Mouse (Mus musculus) limb, embryonic 10.5 days (tissue): Measurements from ENCODE around the gene Sik3. TPM values are rescaled to one million over a fixed set of nuclear protein-coding genes. Genes with fewer than 3 reads are reported as not detected.

ENCODE experiments used
- DNase-seq: peaks from one replicate; pipeline ENCODE4 v3.0.0-alpha.2; 2017; ENCODE audit warnings: low spot score
- H3K27ac ChIP-seq: fragments of 300-500 bp; sonication (generic); 2 replicates; pipeline ENCODE4 v1.5.1; 2016; ENCODE audit warnings: mild to moderate bottlenecking
- H3K27me3 ChIP-seq: fragments of 300-500 bp; sonication (generic); 2 replicates; pipeline ENCODE4 v1.6.1; 2016; ENCODE audit warnings: low read depth, mild to moderate bottlenecking; ENCODE audit not compliant: poor library complexity, severe bottlenecking
- H3K36me3 ChIP-seq: fragments of 300-500 bp; sonication (generic); 2 replicates; pipeline ENCODE4 v1.6.1; 2016; ENCODE audit warnings: mild to moderate bottlenecking, moderate library complexity
- H3K4me1 ChIP-seq: fragments of 300-500 bp; sonication (generic); 2 replicates; pipeline ENCODE4 v1.6.1; 2016
- H3K4me3 ChIP-seq: fragments of 300-500 bp; sonication (generic); 2 replicates; pipeline ENCODE4 v1.5.1; 2016; ENCODE audit warnings: mild to moderate bottlenecking, moderate library complexity
- H3K9me3 ChIP-seq: fragments of 300-500 bp; sonication (generic); replicated peaks from 2 replicates; pipeline ENCODE4 v1.6.1; 2016; ENCODE audit warnings: mild to moderate bottlenecking
- WGBS: fragments of 180-500 bp; shearing (Covaris S2); methylation state at CpG from one replicate; pipeline ENCODE4 v1.1.7; 2016; 5-methylcytosine and 5-hydroxymethylcytosine counted together
- polyA plus RNA-seq: library from polyadenylated mRNA; unstranded; fragments of >200 nt; fragmentation: Nextera tagmentation; extraction: Ambion mirVana; gene quantifications from 2 replicates; pipeline ENCODE4 v1.2.1, GENCODE M21; 2016

The Sik3 gene
- polyA plus RNA-seq, 1 experiment from 2014 or later, result 10.6 TPM

DNA sequence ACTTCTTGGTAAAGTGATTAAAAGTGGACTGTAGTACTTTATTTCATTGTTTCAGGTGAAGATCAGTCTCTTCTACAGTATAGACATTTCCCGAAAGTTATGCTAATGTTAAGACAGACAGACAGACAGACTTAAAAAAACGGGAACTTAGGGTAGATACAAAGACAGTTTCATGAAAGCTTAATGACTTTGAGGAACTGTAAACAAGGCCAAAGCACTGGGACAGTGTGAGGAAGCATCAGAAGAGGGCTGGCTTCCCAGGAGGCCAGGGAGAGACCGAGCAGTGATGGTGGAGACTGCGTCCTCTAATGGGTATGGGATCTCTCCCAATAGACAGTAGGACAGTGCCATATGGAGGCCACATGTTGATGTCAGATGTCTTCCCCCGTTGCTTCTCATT lies 86.5 kb downstream of the Sik3 start:
- H3K4me1 ChIP-seq, result peaks cover 17% of the 10 kb centered on the region
- H3K27ac ChIP-seq, result no peak overlapping the region
- peaks cover 2% of the 10 kb centered on the region; the same call in 1 of the 2 replicates for H3K36me3 ChIP-seq
- H3K27me3 ChIP-seq, result no peaks in the 10 kb centered on the region
- WGBS, result 73% methylated on average over 5 of the region's 5 CpGs
- DNase-seq, result no peak
- H3K9me3 ChIP-seq, result no peaks in the 10 kb centered on the region
- no peak overlapping the region for H3K4me3 ChIP-seq

DNA sequence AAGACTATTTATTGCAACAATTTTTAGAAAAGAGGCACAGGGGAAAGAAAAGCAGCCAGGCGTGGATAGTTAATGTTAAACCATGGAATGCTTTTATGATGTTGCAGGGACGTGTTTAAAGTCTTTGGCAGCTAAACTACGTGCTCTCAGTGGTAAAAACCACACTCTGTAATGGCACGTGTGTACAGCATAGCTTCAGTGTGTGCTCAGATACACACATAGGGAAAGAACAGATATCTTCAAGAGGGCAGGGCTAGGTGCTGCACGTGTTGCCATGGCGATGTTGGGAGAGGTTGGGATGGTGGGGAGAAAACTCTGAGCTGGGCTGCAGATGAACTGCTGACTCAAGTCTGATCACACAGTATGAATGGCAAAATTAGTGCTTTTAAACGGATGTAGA lies 90.5 kb downstream of the Sik3 start:
- no peaks in the 10 kb centered on the region for H3K36me3 ChIP-seq
- 89% methylated on average over 7 of the region's 7 CpGs for WGBS
- 0 out of 2 replicates have a peak, but pooled peaks cover 4% of the 10 kb centered on the region for H3K4me1 ChIP-seq
- H3K27me3 ChIP-seq, result no peaks in the 10 kb centered on the region
- no peaks in the 10 kb centered on the region for H3K9me3 ChIP-seq
- no peak for DNase-seq
- no peak overlapping the region for H3K27ac ChIP-seq
- H3K4me3 ChIP-seq, result no peak overlapping the region

DNA sequence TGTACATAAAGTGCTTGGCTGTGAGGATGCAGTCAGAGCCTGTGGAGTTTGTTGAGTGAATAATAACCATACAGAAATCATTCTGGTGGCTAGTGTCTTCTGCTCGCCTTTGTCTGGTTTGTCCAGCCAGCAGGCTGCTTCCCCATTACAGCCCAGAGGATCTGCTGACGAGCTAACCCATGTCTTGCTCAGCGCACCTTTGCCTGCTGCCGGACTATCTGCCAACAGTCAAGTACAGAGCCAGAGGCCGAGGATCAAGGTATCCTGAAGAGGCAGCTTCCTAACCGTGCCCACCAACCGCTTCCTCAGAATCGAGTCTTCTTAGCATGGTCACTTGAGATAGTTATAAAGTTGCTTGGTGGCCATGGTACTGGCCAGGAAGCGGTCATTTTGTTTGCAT lies 93.5 kb downstream of the Sik3 start:
- WGBS, result 93% methylated on average over 9 of the region's 9 CpGs
- no peaks in the 10 kb centered on the region for H3K27me3 ChIP-seq
- no peak for DNase-seq
- H3K27ac ChIP-seq, result no peak overlapping the region
- H3K4me1 ChIP-seq, result peaks cover 9% of the 10 kb centered on the region
- H3K9me3 ChIP-seq, result no peaks in the 10 kb centered on the region
- H3K36me3 ChIP-seq, result no peaks in the 10 kb centered on the region
- no peak overlapping the region for H3K4me3 ChIP-seq

DNA sequence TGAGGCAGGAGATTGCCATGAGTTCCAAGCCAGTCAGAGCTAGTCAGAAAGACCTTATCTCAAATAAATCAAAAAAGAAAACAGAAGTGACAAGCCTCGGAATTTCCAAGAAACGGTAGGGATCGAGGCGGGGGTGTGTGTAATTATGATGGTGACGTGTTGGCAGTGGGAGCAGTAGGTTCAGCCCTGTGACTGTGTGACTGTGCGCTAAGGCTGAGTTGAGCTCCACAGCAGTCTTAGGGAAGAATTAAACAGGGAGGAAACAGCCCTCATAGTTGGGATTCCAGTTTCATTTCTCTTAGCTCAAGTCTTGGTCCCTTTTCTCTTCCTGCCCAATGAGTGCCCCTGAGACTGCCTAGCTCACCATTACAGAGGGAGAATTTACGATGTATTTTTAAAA lies 98.0 kb downstream of the Sik3 start:
- H3K36me3 ChIP-seq, result no peaks in the 10 kb centered on the region
- 68% methylated on average over 7 of the region's 7 CpGs for WGBS
- H3K4me1 ChIP-seq, result peaks cover 32% of the 10 kb centered on the region
- no peak for DNase-seq
- H3K27ac ChIP-seq, result no peak overlapping the region
- H3K9me3 ChIP-seq, result no peaks in the 10 kb centered on the region
- H3K4me3 ChIP-seq, result no peak overlapping the region
- H3K27me3 ChIP-seq, result no peaks in the 10 kb centered on the region

DNA sequence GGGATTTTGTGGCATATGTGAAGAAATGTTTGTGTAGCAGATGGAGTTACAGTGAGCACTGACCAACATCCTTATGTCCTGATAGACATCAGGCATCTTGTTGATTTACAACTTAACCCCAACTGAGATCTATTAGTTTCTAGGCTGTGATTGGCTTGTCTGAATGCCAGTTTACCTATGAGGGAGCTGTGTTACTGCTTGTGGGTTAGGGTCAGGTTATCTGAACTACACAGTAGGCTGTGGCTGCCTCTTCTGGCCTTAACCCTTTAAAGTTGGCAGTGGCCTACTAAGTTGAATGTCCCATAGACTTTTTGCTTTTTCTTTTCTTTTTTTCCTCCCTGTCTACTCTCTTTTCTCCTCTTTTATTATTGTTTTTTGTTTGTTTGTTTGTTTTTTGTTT lies 98.7 kb downstream of the Sik3 start:
- Histone ChIP-seq H3K9me3 (no peaks in the 10 kb centered on the region), H3K27me3 (no peaks in the 10 kb centered on the region), H3K4me1 (peaks cover 35% of the 10 kb centered on the region), H3K27ac (no peak overlapping the region), H3K4me3 (no peak overlapping the region), H3K36me3 (no peaks in the 10 kb centered on the region)
- no peak for DNase-seq

DNA sequence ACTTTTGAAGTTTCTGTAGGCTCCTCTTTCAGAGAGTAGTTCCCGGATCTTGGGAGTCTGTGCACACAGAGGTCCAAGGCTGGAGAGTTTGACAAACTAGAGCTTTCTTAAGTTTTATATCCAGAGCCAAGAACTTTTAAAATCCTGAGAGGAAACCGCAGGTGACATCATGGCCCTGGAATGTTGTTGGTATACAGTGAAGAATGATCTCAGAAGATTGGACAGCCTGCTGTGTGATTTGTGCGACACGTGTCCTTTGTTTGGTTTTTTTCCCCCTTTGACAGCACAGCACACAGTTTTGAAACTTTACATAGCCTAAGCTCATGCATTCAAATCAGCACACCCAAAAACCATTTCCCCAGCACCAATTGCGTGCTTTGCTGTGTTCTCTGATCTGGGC lies 99.6 kb downstream of the Sik3 start:
- Histone ChIP-seq H3K36me3 (no peaks in the 10 kb centered on the region), H3K27ac (0 out of 2 replicates have a peak overlapping the region, but pooled peaks have one; percentile 68), H3K27me3 (no peaks in the 10 kb centered on the region), H3K9me3 (no peaks in the 10 kb centered on the region), H3K4me1 (peaks cover 35% of the 10 kb centered on the region), H3K4me3 (no peak overlapping the region)
- WGBS, result 84% methylated on average over 5 of the region's 5 CpGs
- DNase-seq, result no peak

DNA sequence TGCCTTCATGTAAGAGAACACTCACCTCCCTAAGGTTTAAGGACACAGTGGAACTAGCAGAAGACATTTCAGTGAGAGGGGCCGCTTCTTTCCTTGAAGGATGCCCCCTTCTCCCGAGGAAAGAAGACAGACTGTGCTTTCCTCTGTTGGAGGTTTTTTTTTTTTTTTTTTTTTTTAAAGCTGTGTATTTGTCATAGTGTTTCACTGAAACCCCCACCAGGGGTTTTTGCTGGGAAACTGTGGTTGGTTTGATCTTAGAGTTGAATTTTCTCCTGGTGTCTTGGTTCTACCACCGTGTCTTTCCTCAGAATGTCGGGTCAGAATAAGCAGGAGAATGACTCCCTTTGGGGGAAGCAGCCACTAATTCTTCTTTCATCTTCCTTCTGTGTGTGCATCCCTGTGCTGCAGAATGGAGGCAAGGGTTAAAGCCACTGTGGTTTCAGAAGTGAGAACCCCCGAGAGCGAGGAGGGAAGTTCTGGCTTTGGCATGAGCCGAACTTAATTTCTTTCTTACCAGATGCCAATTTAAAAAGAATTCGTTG lies 106.3 kb downstream of the Sik3 start:
- Histone ChIP-seq H3K9me3 (no peaks in the 10 kb centered on the region), H3K4me1 (peaks cover 38% of the 10 kb centered on the region), H3K36me3 (peaks cover 13% of the 10 kb centered on the region), H3K27ac (0 out of 2 replicates have a peak overlapping the region, but pooled peaks have one; percentile 79), H3K4me3 (no peak overlapping the region), H3K27me3 (no peaks in the 10 kb centered on the region)
- DNase-seq, result no peak
- WGBS, result 88% methylated on average over 8 of the region's 8 CpGs

DNA sequence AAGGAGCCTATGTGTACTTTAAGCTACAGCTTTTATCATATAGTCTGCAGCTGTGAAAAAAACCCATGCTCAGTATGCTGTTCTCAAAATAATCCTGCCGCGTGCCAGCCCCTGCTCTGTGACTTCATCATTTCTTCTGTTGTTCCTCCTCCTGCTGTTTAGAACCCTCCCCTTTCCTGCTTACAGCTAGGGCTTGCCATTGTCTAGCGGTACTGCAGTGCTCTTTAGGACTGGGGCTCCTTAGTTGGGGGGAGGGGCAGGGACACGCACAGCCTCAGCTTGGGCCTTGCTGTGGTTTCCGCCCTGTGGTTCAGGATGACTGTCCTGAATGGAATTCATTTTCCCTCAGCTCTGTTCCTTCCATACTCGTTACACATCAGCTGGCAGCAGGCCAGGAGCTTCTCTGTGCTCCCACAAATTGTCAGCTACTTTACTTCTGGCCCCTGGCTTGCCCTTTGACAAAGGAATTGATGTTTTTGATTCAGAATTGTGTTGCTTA lies 107.4 kb downstream of the Sik3 start:
- Histone ChIP-seq H3K4me1 (peaks cover 41% of the 10 kb centered on the region), H3K9me3 (no peaks in the 10 kb centered on the region), H3K36me3 (peaks cover 21% of the 10 kb centered on the region), H3K27ac (peak overlapping the region; percentile 79), H3K4me3 (no peak overlapping the region), H3K27me3 (no peaks in the 10 kb centered on the region)
- peak; percentile 65 for DNase-seq
- 29% methylated on average over 6 of the region's 6 CpGs for WGBS

DNA sequence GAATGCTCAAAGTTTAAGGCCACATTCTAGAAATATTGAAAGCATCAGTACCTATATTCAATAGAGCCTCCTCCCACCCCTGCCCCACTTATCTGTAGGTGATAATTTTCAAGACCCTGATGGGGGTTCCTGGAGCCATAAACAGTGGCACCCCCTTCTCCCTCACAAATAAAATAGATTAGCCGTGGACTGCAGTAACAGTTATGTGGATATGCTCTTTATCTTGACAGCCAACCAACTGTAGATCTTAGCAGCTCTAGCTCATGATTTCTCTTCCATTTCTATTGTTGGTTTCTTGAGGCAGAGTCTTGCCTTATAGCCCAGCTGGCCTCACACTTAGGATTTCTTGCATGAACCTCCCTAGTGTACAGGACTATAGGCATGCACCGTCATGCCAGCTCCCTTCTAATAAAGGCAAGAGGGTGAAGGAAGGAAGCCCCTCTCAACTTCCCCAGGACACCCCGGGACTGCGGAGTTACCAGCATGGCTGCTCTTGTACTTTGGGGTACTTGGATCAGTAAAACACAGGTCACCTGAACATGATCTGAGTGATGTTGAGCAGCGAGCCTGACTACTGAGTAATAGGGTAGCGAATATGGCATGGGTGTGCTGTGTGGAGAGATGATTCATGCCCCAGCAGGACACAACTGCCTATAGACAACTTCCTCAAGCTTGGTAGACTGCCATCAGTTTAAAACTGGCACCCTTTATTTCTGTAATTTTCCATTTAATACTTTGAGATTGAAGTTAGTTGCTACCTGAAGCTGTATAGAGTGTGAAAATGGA lies 108.0 kb downstream of the Sik3 start:
- H3K4me1 ChIP-seq, result peaks cover 37% of the 10 kb centered on the region
- DNase-seq, result no peak
- WGBS, result 93% methylated on average over 6 of the region's 6 CpGs
- H3K36me3 ChIP-seq, result peaks cover 23% of the 10 kb centered on the region
- H3K27ac ChIP-seq, result peak overlapping the region; percentile 79
- no peaks in the 10 kb centered on the region for H3K9me3 ChIP-seq
- no peak overlapping the region for H3K4me3 ChIP-seq
- H3K27me3 ChIP-seq, result no peaks in the 10 kb centered on the region

DNA sequence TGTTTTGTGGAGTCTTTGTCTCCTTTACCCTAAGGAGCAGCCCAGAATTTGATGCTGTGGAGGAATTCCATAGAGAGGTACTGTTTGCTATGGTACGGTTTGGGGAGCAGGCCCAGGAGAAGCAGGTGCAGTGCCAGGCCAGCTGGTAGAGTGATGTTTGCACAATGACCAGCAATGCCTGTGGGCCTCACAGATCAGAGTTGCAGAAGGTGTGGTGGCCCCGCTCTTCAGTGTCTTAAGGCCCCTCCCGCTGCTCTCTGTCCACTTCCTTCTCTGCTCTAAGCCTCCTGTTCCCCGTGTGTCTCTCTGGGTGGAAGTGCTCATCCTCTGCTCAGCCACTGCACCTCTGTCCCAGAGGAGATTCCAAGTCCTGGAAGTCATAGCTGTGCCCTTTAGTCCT lies 108.9 kb downstream of the Sik3 start:
- Histone ChIP-seq H3K36me3 (peaks cover 26% of the 10 kb centered on the region), H3K27me3 (no peaks in the 10 kb centered on the region), H3K4me1 (peaks cover 40% of the 10 kb centered on the region), H3K27ac (0 out of 2 replicates have a peak overlapping the region, but pooled peaks have one; percentile 36), H3K9me3 (no peaks in the 10 kb centered on the region), H3K4me3 (no peak overlapping the region)
- 93% methylated on average over 4 of the region's 4 CpGs for WGBS
- DNase-seq, result no peak

DNA sequence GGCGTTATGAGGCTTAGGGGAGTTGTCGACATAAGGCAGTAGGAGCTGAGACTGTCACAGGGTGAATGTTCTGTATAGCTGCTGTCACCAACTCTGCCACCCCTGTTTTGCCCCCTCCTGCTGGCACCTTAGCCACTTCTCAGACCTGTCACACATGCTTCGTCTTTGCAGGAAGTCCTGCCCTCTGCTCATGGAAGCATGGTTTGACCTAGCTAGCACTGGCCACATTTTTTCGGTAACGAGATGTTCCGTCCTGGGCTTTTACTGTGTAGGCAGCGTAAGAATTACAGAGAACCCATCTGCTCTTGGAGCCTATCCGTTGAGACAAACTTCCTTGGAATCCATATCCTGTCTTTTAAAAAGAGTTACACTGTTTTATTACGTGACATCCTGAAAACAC lies 110.1 kb downstream of the Sik3 start:
- no peaks in the 10 kb centered on the region for H3K9me3 ChIP-seq
- 78% methylated on average over 9 of the region's 9 CpGs for WGBS
- H3K4me3 ChIP-seq, result no peak overlapping the region
- peaks cover 52% of the 10 kb centered on the region for H3K4me1 ChIP-seq
- no peaks in the 10 kb centered on the region for H3K27me3 ChIP-seq
- no peak overlapping the region for H3K27ac ChIP-seq
- no peak for DNase-seq
- H3K36me3 ChIP-seq, result peaks cover 26% of the 10 kb centered on the region

DNA sequence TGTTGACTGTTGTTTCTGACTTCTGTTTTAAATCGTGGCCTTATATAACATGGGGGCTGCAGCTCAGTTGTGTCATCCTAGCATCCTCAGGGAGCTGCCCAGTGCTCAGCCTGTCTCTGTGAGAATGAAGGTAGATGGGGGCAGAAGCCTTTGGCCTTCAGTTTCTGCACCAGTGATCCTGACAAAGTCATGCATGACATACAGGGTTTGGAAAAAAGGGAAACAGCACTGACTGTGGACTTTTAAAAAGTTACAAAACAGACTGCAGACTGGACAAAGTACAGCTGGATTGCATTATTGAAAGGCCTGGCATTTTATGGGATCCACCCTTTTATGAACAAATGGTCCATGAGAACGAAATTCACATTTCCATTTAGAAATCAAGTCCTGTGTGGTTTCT lies 113.7 kb downstream of the Sik3 start:
- WGBS, result 72% methylated on average over 2 of the region's 2 CpGs
- peak overlapping the region; percentile 64 for H3K27ac ChIP-seq

DNA sequence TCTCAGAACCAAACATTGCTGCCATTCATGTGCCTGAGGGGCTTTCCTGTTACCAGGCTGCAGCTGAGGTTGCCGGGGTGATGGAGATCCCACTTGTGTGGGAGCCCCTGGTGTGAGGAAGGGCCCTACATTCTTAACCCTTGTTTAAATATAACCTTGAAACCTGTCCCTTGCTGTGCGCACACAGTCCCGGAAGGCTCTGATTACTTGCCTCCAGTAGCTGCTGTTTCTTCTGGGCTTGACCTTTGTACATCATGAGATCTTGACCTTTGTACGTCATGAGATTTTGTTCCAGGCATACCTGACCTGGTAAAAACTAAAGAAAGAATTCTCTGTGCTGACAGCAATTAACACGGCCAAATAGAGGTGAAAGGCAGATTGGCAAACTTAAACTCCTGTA lies 114.7 kb downstream of the Sik3 start:
- DNase-seq, result no peak
- H3K4me1 ChIP-seq, result peaks cover 32% of the 10 kb centered on the region
- H3K27ac ChIP-seq, result no peak overlapping the region
- peaks cover 28% of the 10 kb centered on the region for H3K36me3 ChIP-seq
- no peaks in the 10 kb centered on the region for H3K27me3 ChIP-seq
- no peaks in the 10 kb centered on the region for H3K9me3 ChIP-seq
- WGBS, result 61% methylated on average over 5 of the region's 5 CpGs
- H3K4me3 ChIP-seq, result no peak overlapping the region

More for the DNA sequence above, 113.7 kb downstream of the Sik3 start:
- Histone ChIP-seq H3K4me3 (no peak overlapping the region), H3K9me3 (no peaks in the 10 kb centered on the region), H3K27me3 (no peaks in the 10 kb centered on the region), H3K36me3 (peaks cover 28% of the 10 kb centered on the region), H3K4me1 (peaks cover 40% of the 10 kb centered on the region)
- no peak for DNase-seq
